In genomic region chr8:124542001-124542400, GRCm38 (mm10) we compare ENCODE assay signal across 10 mouse cellular contexts. TPM values are rescaled to one million over a fixed set of nuclear protein-coding genes. Genes with fewer than 3 reads are reported as not detected.
"Had no signal": no experiment of that assay in that cellular context is flagged by ENCODE, and none has a peak within 500 bp of the region (broad histone marks: within the 10 kb centered on the region; RNA-seq: fewer than 3 reads in every experiment).

No protein-coding gene starts in this region.

- DNase-seq: kidney, postnatal 36 days; left cerebral cortex, postnatal 4 days; lung, adult 18-20 months; right cerebral cortex, postnatal 14 days; thymus, postnatal 36 days had no signal

- ATAC-seq: midbrain, embryonic 16.5 days had no signal

RNA-seq across cellular contexts. Expression of gene Agt, which starts 27.5 kb away (rescaled TPM):
- total RNA-seq: megakaryocyte-erythroid progenitor cell, adult 5-6 weeks had no signal

RNA-seq across cellular contexts. Expression of gene Capn9, which starts 33.9 kb away (rescaled TPM):
- total RNA-seq: left cerebral cortex, adult 18-20 months; left cerebral cortex, postnatal 10 days; liver, adult 2 months; megakaryocyte-erythroid progenitor cell, adult 5-6 weeks had no signal
